Mouse (Mus musculus) lung, adult 2 months (tissue): ENCODE measurements at regions not wholly inside any gene's neighbourhood (a gene's known extent, or its start where the extent isn't known, plus 50 kb on each side); places are given as distances from the start of the nearest gene placed in this dataset.

ENCODE experiments used
- DNase-seq: peaks from one replicate; pipeline ENCODE4 v3.0.0; 2022
- H3K4me1 ChIP-seq: fragments of 200-500 bp; 2 replicates; pipeline ENCODE4 v1.6.1; 2011; ENCODE audit warnings: low read length; ENCODE audit not compliant: control insufficient read depth, insufficient read depth
- H3K4me3 ChIP-seq: fragments of 200-500 bp; replicated peaks from 2 replicates; pipeline ENCODE3; 2011; ENCODE audit warnings: low read depth, mild to moderate bottlenecking, control low read depth, low read length; ENCODE audit errors: extremely low read depth
- CTCF ChIP-seq: fragments of 200-500 bp; IDR thresholded peaks from 2 replicates; pipeline ENCODE4 v1.5.1; 2011; ENCODE audit warnings: mild to moderate bottlenecking, low read length, control low read depth; ENCODE audit not compliant: insufficient read depth
- POLR2A ChIP-seq: fragments of 200-500 bp; IDR thresholded peaks from 2 replicates; pipeline ENCODE4 v1.6.1; 2011; ENCODE audit warnings: low read depth, mild to moderate bottlenecking, control low read depth, low read length, borderline replicate concordance; ENCODE audit errors: extremely low read depth
- WGBS: fragments of 180-500 bp; shearing (Covaris S2); methylation state at CpG from one replicate; pipeline ENCODE4 v1.1.7; 2018; 5-methylcytosine and 5-hydroxymethylcytosine counted together

DNA sequence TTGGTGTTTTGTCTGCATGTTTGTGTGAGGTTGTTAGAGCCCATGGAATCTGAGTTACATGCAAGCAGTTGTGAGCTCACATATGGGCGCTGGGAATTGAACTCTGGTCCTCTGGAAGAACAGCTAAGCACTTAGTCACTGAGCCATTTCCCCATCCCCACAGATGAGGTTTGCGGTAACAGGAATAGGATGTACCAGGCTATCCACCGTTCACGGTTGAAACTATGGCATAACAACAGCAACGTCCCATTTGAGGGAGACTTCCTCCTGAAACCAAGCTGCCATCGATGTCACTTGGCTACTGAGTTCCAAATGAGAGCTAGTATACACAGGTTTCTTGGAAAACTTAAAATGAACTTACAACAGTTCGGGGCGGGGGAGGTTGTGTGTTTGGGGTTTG lies 1095.9 kb upstream of the 2610301B20Rik start:
- H3K4me1 ChIP-seq: no peaks in the 10 kb centered on the region

DNA sequence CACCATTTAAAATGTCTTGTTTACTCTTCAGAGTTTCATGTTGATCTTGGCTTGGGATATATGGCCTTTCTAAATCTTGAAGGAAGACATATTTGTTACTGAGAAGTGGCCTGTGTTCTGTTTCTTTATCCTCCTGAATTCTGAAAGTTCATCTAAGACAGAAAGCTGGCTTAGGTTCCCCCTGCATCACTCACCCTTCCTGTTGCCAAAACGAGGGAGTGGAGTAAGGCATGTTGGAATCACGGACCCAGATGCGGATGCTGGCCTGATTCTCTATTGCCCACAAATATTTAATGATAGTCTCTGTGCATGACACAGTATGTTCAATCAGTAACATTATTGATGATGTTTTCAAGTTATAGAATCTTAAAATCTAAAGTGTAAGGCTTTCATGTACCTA lies 1094.7 kb upstream of the 2610301B20Rik start:
- no peaks in the 10 kb centered on the region for H3K4me1 ChIP-seq
- no peak overlapping the region for H3K4me3 ChIP-seq
- WGBS: 68% methylated on average over 3 of the region's 3 CpGs
- TF ChIP-seq CTCF: no peak
- TF ChIP-seq POLR2A: no peak
- DNase-seq: no peak

More for the DNA sequence above, 1095.9 kb upstream of the 2610301B20Rik start:
- no peak for DNase-seq
- H3K4me3 ChIP-seq: no peak overlapping the region
- TF ChIP-seq POLR2A (no peak), CTCF (no peak)
- 83% methylated on average over 8 of the region's 8 CpGs for WGBS

DNA sequence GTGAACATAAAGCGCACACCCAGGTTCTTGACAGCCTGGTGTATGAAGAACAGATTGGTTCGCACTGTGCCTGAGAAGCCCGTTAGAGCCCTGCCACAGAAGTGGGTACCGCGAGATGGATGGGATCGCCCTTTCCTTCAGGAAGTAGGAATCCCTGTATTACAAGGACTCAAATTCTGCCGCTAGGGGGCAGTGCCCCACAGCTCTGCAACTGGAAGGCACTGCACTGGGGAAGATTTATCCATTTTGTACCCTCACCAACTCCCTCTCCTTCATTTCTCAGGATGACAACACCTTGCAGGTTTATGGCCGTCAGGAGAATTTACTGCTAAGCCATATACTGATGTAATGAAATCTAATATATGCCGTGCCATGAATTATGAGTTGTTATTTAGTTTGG lies 1094.1 kb upstream of the 2610301B20Rik start:
- WGBS: 32% methylated on average over 9 of the region's 9 CpGs

DNA sequence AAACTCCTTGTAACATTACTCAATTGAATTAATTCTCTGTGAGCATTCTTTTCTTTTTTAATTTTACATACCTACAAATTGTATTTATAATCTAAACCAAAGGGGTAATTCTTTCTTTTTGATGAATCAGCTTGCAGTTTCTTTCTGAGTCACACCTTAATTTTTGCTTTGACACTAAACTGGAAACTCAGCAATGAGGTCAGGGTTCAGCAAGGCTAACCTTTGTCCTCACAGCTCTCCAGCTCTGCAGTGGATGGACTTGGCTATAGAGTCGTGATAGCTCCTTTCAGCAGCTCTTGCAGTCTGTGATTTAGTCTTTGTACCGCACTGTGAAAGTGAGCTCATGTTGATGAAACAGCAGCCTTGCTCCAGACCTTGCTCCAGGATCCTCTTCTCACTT lies 1093.0 kb upstream of the 2610301B20Rik start:
- 67% methylated on average over 2 of the region's 2 CpGs for WGBS
- no peak overlapping the region for H3K4me3 ChIP-seq
- no peaks in the 10 kb centered on the region for H3K4me1 ChIP-seq
- DNase-seq: no peak
- no peak for TF ChIP-seq CTCF
- TF ChIP-seq POLR2A: no peak

More for the DNA sequence above, 1094.1 kb upstream of the 2610301B20Rik start:
- H3K4me3 ChIP-seq: no peak overlapping the region
- DNase-seq: peak; percentile 58
- TF ChIP-seq POLR2A (no peak), CTCF (peak; percentile 72)
- H3K4me1 ChIP-seq: no peaks in the 10 kb centered on the region

DNA sequence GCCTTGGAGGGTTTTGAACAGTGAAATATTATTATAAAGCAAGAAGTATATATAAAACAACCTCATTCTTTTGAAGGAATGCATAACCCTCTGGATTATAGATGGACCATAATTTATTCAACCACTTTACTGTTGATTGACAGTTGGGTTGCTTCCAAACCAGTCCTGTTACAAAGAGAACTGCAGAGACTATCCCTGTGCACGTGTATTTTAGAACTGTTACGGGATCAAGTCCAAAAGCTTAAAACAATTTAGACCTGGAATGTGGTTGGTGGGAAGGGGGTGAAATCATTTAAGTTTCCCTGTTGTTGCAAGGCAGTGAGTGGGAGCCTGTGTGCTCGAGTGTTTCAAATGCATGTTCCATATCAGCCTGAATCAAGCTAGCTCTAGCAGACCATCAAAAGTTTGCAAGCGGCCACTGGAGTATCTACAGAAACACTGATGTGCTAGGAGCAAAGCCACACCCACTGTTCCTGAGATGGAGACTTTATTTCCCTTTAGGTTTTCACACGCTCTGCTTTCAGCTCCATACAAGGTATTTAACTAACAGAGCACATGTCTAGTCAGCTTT lies 1086.4 kb upstream of the 2610301B20Rik start:
- H3K4me3 ChIP-seq: no peak overlapping the region
- no peak for TF ChIP-seq POLR2A
- TF ChIP-seq CTCF: no peak
- whole genome bisulfite sequencing: 59% methylated on average over 5 of the region's 5 CpGs
- DNase-seq: no peak
- no peaks in the 10 kb centered on the region for H3K4me1 ChIP-seq

DNA sequence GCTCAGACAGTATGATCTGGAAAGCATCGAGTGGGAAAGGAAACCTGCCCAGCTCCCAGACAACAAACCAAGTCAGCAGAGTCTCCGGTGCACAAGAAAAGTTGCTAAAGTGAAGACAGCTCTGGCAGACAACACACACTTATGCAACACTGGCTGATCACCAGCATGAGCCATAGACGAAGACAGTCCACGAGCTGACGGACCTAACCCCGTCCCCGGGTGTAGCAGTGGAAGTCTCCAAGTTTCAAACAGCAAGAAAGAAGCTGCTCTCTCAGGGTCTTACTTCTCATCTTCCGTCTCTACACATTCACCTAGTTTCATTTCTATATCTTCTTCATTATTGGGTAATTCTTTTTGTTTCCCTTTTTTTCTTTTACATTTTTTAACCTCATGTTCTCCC lies 1083.8 kb upstream of the 2610301B20Rik start:
- Histone ChIP-seq H3K4me3 (no peak overlapping the region), H3K4me1 (no peaks in the 10 kb centered on the region)
- TF ChIP-seq CTCF (no peak), POLR2A (no peak)
- WGBS: 70% methylated on average over 8 of the region's 8 CpGs
- no peak for DNase-seq
